Mouse (Mus musculus): Measurements from ENCODE around the gene Syn1. TPM values are rescaled to one million over a fixed set of nuclear protein-coding genes. Genes with fewer than 3 reads are reported as not detected.
A peak's percentile ranks its signal among the peaks of the same experiment; 100 is the strongest.

Syn1 gene
- polyA plus RNA-seq, 1 experiment from 2014 or later, result 0.12 TPM

GRCm38 (mm10) chrX:20847232-20847631 lies 73.6 kb downstream of the Syn1 start:
- Histone ChIP-seq H3K9ac (ENCODE audit: low read depth, low read length) (no peak overlapping the region), H3K27me3 (ENCODE audit: control insufficient read depth, insufficient read depth, low read length) (no peaks in the 10 kb centered on the region), H3K4me1 (ENCODE audit: control insufficient read depth, insufficient read depth, low read length) (no peaks in the 10 kb centered on the region), H3K9me3 (ENCODE audit: control insufficient read depth, low read length) (no peaks in the 10 kb centered on the region), H3K4me2 (replicated peaks; ENCODE audit: low read depth, low read length) (no peak overlapping the region), H3K27ac (ENCODE audit: low read depth, low read length) (no peak overlapping the region), H3K36me3 (ENCODE audit: control insufficient read depth, insufficient read depth, low read length) (peaks cover 12% of the 10 kb centered on the region; the same call in 1 of the 2 replicates), H3K4me3 (ENCODE audit: low read length) (no peak overlapping the region)
- no peak for ATAC-seq (ENCODE audit: low FRiP score, low TSS enrichment)
- 92% methylated on average over 3 of the region's 3 CpGs for WGBS

GRCm38 (mm10) chrX:20828934-20829333 lies 91.9 kb downstream of the Syn1 start:
- H3K36me3 ChIP-seq (ENCODE audit: control insufficient read depth, insufficient read depth, low read length), result no peaks in the 10 kb centered on the region
- H3K4me1 ChIP-seq (ENCODE audit: control insufficient read depth, insufficient read depth, low read length), result no peaks in the 10 kb centered on the region
- no peaks in the 10 kb centered on the region for H3K9me3 ChIP-seq (ENCODE audit: control insufficient read depth, low read length)
- H3K27ac ChIP-seq (ENCODE audit: low read depth, low read length), result no peak overlapping the region
- ATAC-seq (ENCODE audit: low FRiP score, low TSS enrichment), result peak; percentile 97
- WGBS, result 25% methylated on average over 5 of the region's 5 CpGs
- H3K9ac ChIP-seq (ENCODE audit: low read depth, low read length), result no peak overlapping the region
- no peak overlapping the region for H3K4me3 ChIP-seq (ENCODE audit: low read length)
- no peaks in the 10 kb centered on the region for H3K27me3 ChIP-seq (ENCODE audit: control insufficient read depth, insufficient read depth, low read length)
- no peak overlapping the region for H3K4me2 ChIP-seq (replicated peaks; ENCODE audit: low read depth, low read length)

GRCm38 (mm10) chrX:20819708-20820426 lies 100.9 kb downstream of the Syn1 start:
- Histone ChIP-seq H3K9ac (ENCODE audit: low read depth, low read length) (peak overlapping the region; percentile 37; the same call in 1 of the 2 replicates), H3K9me3 (ENCODE audit: control insufficient read depth, low read length) (no peaks in the 10 kb centered on the region), H3K4me3 (ENCODE audit: low read length) (peak overlapping the region; percentile 18), H3K27ac (ENCODE audit: low read depth, low read length) (peak overlapping the region; percentile 37; the same call in 1 of the 2 replicates), H3K36me3 (ENCODE audit: control insufficient read depth, insufficient read depth, low read length) (no peaks in the 10 kb centered on the region), H3K4me2 (replicated peaks; ENCODE audit: low read depth, low read length) (peak overlapping the region; percentile 42), H3K4me1 (ENCODE audit: control insufficient read depth, insufficient read depth, low read length) (no peaks in the 10 kb centered on the region), H3K27me3 (ENCODE audit: control insufficient read depth, insufficient read depth, low read length) (no peaks in the 10 kb centered on the region)
- ATAC-seq (ENCODE audit: low FRiP score, low TSS enrichment), result peak; percentile 37; the same call in 1 of the 2 replicates
- 50% methylated on average over 8 of the region's 8 CpGs for WGBS

GRCm38 (mm10) chrX:20819204-20819628 lies 101.6 kb downstream of the Syn1 start:
- ATAC-seq (ENCODE audit: low FRiP score, low TSS enrichment), result peak; percentile 95
- 27% methylated on average over 19 of the region's 19 CpGs for WGBS

GRCm38 (mm10) chrX:20816974-20817373 lies 103.8 kb downstream of the Syn1 start:
- no peak overlapping the region for H3K4me2 ChIP-seq (replicated peaks; ENCODE audit: low read depth, low read length)
- no peak overlapping the region for H3K4me3 ChIP-seq (ENCODE audit: low read length)
- H3K27ac ChIP-seq (ENCODE audit: low read depth, low read length), result no peak overlapping the region
- no peak for ATAC-seq (ENCODE audit: low FRiP score, low TSS enrichment)
- no peaks in the 10 kb centered on the region for H3K9me3 ChIP-seq (ENCODE audit: control insufficient read depth, low read length)
- H3K4me1 ChIP-seq (ENCODE audit: control insufficient read depth, insufficient read depth, low read length), result no peaks in the 10 kb centered on the region
- H3K9ac ChIP-seq (ENCODE audit: low read depth, low read length), result no peak overlapping the region
- 64% methylated on average over 6 of the region's 6 CpGs for WGBS
- no peaks in the 10 kb centered on the region for H3K27me3 ChIP-seq (ENCODE audit: control insufficient read depth, insufficient read depth, low read length)
- H3K36me3 ChIP-seq (ENCODE audit: control insufficient read depth, insufficient read depth, low read length), result no peaks in the 10 kb centered on the region

More at GRCm38 (mm10) chrX:20819204-20819628, 101.6 kb downstream of the Syn1 start:
- Histone ChIP-seq H3K4me3 (ENCODE audit: low read length) (peak overlapping the region; percentile 18), H3K9me3 (ENCODE audit: control insufficient read depth, low read length) (no peaks in the 10 kb centered on the region), H3K27ac (ENCODE audit: low read depth, low read length) (peak overlapping the region; percentile 37; the same call in 1 of the 2 replicates), H3K9ac (ENCODE audit: low read depth, low read length) (peak overlapping the region; percentile 37; the same call in 1 of the 2 replicates), H3K4me2 (replicated peaks; ENCODE audit: low read depth, low read length) (peak overlapping the region; percentile 42), H3K4me1 (ENCODE audit: control insufficient read depth, insufficient read depth, low read length) (no peaks in the 10 kb centered on the region), H3K36me3 (ENCODE audit: control insufficient read depth, insufficient read depth, low read length) (no peaks in the 10 kb centered on the region), H3K27me3 (ENCODE audit: control insufficient read depth, insufficient read depth, low read length) (no peaks in the 10 kb centered on the region)

Small RNA genes lying within 50 kb of the gene (microRNA-seq; reads per million reads assigned to microRNA genes)
- gene Gm24824 (not detected), gene Mir5617 (not detected)

Other genes starting within 250 kb of the Syn1 start
- gene Cdk16, start 233.1 kb downstream of the Syn1 start, polyA plus RNA-seq (2014; fragmentation: Nextera tagmentation; extraction: Ambion mirVana), result 76.7 and 80.6 TPM in 2 replicates
- gene Usp11, start 217.1 kb downstream of the Syn1 start, polyA plus RNA-seq (2014; fragmentation: Nextera tagmentation; extraction: Ambion mirVana), result 22.7 and 39.7 TPM in 2 replicates
- gene Araf, start 123.2 kb downstream of the Syn1 start, polyA plus RNA-seq (2014; fragmentation: Nextera tagmentation; extraction: Ambion mirVana), result 94.0 and 103 TPM in 2 replicates
- gene Timp1, start 50.8 kb downstream of the Syn1 start, polyA plus RNA-seq (2014; fragmentation: Nextera tagmentation; extraction: Ambion mirVana), result 23.1 and 28.7 TPM in 2 replicates
- 4.6 and 6.3 TPM in 2 replicates for gene Cfp, start 10.6 kb upstream of the Syn1 start, polyA plus RNA-seq (2014; fragmentation: Nextera tagmentation; extraction: Ambion mirVana)
- gene Elk1, start 29.6 kb upstream of the Syn1 start, polyA plus RNA-seq (2014; fragmentation: Nextera tagmentation; extraction: Ambion mirVana), result 9.2 and 11.5 TPM in 2 replicates
- 52.9 and 66.9 TPM in 2 replicates for gene Uxt, start 41.0 kb upstream of the Syn1 start, polyA plus RNA-seq (2014; fragmentation: Nextera tagmentation; extraction: Ambion mirVana)
- 5.2 TPM in 2 replicates for gene Zfp182, start 141.3 kb upstream of the Syn1 start, polyA plus RNA-seq (2014; fragmentation: Nextera tagmentation; extraction: Ambion mirVana)
- gene Spaca5, start 147.4 kb upstream of the Syn1 start, polyA plus RNA-seq (2014; fragmentation: Nextera tagmentation; extraction: Ambion mirVana), result not detected in 2 replicates
- gene Zfp300, start 168.5 kb upstream of the Syn1 start, polyA plus RNA-seq (2014; fragmentation: Nextera tagmentation; extraction: Ambion mirVana), result 0.79 and 1.5 TPM in 2 replicates
- not detected in 2 replicates for gene Ssxa1, start 194.8 kb upstream of the Syn1 start, polyA plus RNA-seq (2014; fragmentation: Nextera tagmentation; extraction: Ambion mirVana)

Measured in kidney, embryonic 14.5 days (tissue).